Mouse (Mus musculus): ENCODE data around the gene Mblac2.

Mblac2 gene

GRCm38 (mm10) chr13:81743391-81744091, 32.4 kb downstream of the Mblac2 start:
- DNase-seq: no peak

- no peak for DNase-seq
Measured at GRCm38 (mm10) chr13:81744092-81744396, 32.9 kb downstream of the Mblac2 start.

GRCm38 (mm10) chr13:81754878-81755277, 43.7 kb downstream of the Mblac2 start:
- DNase-seq: no peak

- no peak for DNase-seq
Measured at GRCm38 (mm10) chr13:81755324-81755723, 44.2 kb downstream of the Mblac2 start.

- no peak for DNase-seq
Measured at GRCm38 (mm10) chr13:81757058-81757660, 46.0 kb downstream of the Mblac2 start.

GRCm38 (mm10) chr13:81760379-81760778, 49.2 kb downstream of the Mblac2 start:
- DNase-seq: no peak

- peak; percentile 49 for DNase-seq
Measured at GRCm38 (mm10) chr13:81761566-81762186, 50.5 kb downstream of the Mblac2 start.

- DNase-seq: no peak
Measured at GRCm38 (mm10) chr13:81764173-81764572, 53.0 kb downstream of the Mblac2 start.

GRCm38 (mm10) chr13:81767038-81767659, 56.0 kb downstream of the Mblac2 start:
- peak; percentile 83 for DNase-seq

- no peak for DNase-seq
Measured at GRCm38 (mm10) chr13:81776217-81776616, 65.1 kb downstream of the Mblac2 start.

GRCm38 (mm10) chr13:81782475-81782874, 71.3 kb downstream of the Mblac2 start:
- no peak for DNase-seq

- peak; percentile 94 for DNase-seq
Measured at GRCm38 (mm10) chr13:81782971-81783404, 71.8 kb downstream of the Mblac2 start, which contains the start of gene Cetn3. TSS of gene Cetn3 (plus strand) at chr13:81783077.

- peak; percentile 98 for DNase-seq
Measured at GRCm38 (mm10) chr13:81783405-81784342, 72.5 kb downstream of the Mblac2 start.

- peak; percentile 29 for DNase-seq
Measured at GRCm38 (mm10) chr13:81785766-81786480, 74.8 kb downstream of the Mblac2 start.

- no peak for DNase-seq
Measured at GRCm38 (mm10) chr13:81790160-81790559, 79.0 kb downstream of the Mblac2 start.

GRCm38 (mm10) chr13:81791861-81792260, 80.7 kb downstream of the Mblac2 start:
- DNase-seq: no peak

- no peak for DNase-seq
Measured at GRCm38 (mm10) chr13:81793850-81794249, 82.7 kb downstream of the Mblac2 start.

GRCm38 (mm10) chr13:81801121-81801520, 90.0 kb downstream of the Mblac2 start:
- DNase-seq: no peak

Measured in right cerebral cortex, adult 18-20 months (tissue).